Mouse (Mus musculus) lung, postnatal 0 days (tissue): ENCODE measurements at regions not wholly inside any gene's neighbourhood (a gene's known extent, or its start where the extent isn't known, plus 50 kb on each side); places are given as distances from the start of the nearest gene placed in this dataset.

ENCODE experiments used
- CTCF ChIP-seq: IDR thresholded peaks from 2 replicates; pipeline ENCODE4 v1.5.1; 2016; ENCODE audit warnings: antibody characterized with exemption, mild to moderate bottlenecking
- EP300 ChIP-seq: IDR thresholded peaks from 2 replicates; pipeline ENCODE4 v1.6.1; 2016; ENCODE audit warnings: antibody characterized with exemption, mild to moderate bottlenecking, control low read depth

GRCm38 (mm10) chr7:124836531-124836930 lies 607.9 kb upstream of the Kdm8 start:
- no peak for TF ChIP-seq CTCF
- TF ChIP-seq EP300 = no peak
